Mouse (Mus musculus) megakaryocyte, embryonic 14.5 days (primary cell): ENCODE data around the gene Prm1. TPM values are rescaled to one million over a fixed set of nuclear protein-coding genes. Genes with fewer than 3 reads are reported as not detected.

Source experiments
- H3K27me3 ChIP-seq: replicated peaks from 2 replicates; pipeline ENCODE3; 2012; ENCODE audit warnings: inconsistent platforms
- H3K36me3 ChIP-seq: replicated peaks from 2 replicates; pipeline ENCODE3; 2012; ENCODE audit warnings: low read length, inconsistent platforms, mixed read lengths
- H3K4me1 ChIP-seq: 2 replicates; pipeline ENCODE4 v1.6.1; 2012; ENCODE audit warnings: inconsistent platforms
- H3K4me3 ChIP-seq: replicated peaks from 2 replicates; pipeline ENCODE3; 2012; ENCODE audit warnings: moderate library complexity, mild to moderate bottlenecking, inconsistent platforms
- H3K9me3 ChIP-seq: 2 replicates; pipeline ENCODE4 v1.6.1; 2012; ENCODE audit warnings: inconsistent platforms
- FLI1 ChIP-seq: IDR thresholded peaks from 2 replicates; pipeline ENCODE4 v1.6.1; 2012; ENCODE audit warnings: low read length, inconsistent platforms, mixed read lengths
- GATA1 ChIP-seq: IDR thresholded peaks from 3 replicates; pipeline ENCODE4 v1.6.1; 2012; ENCODE audit warnings: mixed read lengths, low read length, inconsistent platforms, borderline replicate concordance
- polyA plus RNA-seq: library from polyadenylated mRNA; stranded (reverse); fragments of >175 nt; gene quantifications from 2 replicates; pipeline ENCODE4 v1.2.3, GENCODE M21; 2012; ENCODE audit warnings: low replicate concordance; ENCODE audit not compliant: insufficient read depth

Gene Prm1
- polyA plus RNA-seq, 1 experiment = not detected

GRCm38 (mm10) chr16:10790702-10791101, 14.9 kb downstream of the Prm1 start, which contains the start of gene Prm3:
TSS of gene Prm3 (minus strand) at chr16:10790914.
- H3K4me1 ChIP-seq = peaks cover 30% of the 10 kb centered on the region
- TF ChIP-seq FLI1 = no peak
- TF ChIP-seq GATA1 = no peak
- H3K4me3 ChIP-seq = no peak within 1 kb of the TSS
- H3K36me3 ChIP-seq = no peaks in the 10 kb centered on the region
- peaks cover 77% of the 10 kb centered on the region for H3K27me3 ChIP-seq
- no peaks in the 10 kb centered on the region; the same call in 1 of the 2 replicates for H3K9me3 ChIP-seq

DNA sequence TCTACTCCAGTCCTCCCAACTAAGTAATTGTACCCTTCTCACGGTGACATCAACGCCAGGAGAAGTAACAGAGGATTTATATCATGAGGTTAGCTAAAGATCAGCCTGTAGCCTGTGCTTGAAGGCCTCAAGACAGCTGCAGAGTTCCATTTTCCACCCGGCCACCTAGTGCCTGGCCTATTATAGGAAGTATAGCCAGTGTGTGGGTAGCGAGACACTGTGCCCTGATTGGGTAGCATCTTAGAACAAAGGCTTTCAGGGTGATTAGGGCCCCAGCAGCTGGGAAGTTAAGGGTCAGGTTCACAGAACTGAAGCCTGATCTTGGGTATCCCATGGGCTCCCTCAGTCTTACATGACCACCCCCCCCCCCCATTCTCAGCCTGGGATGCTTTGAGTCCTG, 16.8 kb downstream of the Prm1 start:
- H3K9me3 ChIP-seq = no peaks in the 10 kb centered on the region
- TF ChIP-seq GATA1 = no peak
- no peak for TF ChIP-seq FLI1

DNA sequence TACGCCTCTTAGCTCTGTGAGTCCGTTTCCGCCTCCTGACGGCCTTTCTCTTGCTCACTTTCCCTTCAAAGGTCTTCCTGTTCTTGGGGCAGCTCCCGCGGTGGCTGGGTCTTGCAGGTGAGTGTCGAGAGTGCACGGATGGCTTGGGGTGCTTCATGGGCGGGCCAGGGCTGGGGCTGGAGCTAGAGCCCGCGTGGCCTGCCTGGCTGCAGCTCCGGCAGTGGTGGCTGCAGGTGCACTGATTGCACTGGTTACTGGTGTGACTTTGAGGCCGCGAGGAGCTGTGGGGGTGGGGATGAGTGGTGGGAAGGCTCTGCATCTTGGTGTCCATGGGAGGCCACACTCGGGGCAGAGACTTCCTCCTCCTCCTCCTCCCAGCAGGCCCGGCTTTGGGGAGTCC, 17.4 kb downstream of the Prm1 start, which contains the start of gene Tnp2:
Gene Tnp2, minus strand, starts transcription at position 390 of the 400 bp plus-strand sequence.
- no peaks in the 10 kb centered on the region for H3K9me3 ChIP-seq
- H3K4me1 ChIP-seq = peaks cover 46% of the 10 kb centered on the region
- peaks cover 53% of the 10 kb centered on the region for H3K27me3 ChIP-seq
- H3K36me3 ChIP-seq = no peaks in the 10 kb centered on the region
- no peak within 1 kb of the TSS for H3K4me3 ChIP-seq
- no peak for TF ChIP-seq GATA1
- no peak for TF ChIP-seq FLI1

More for the DNA sequence above, 16.8 kb downstream of the Prm1 start:
- Histone ChIP-seq H3K36me3 (no peaks in the 10 kb centered on the region), H3K4me3 (no peak overlapping the region), H3K27me3 (peaks cover 59% of the 10 kb centered on the region), H3K4me1 (peaks cover 40% of the 10 kb centered on the region)

DNA sequence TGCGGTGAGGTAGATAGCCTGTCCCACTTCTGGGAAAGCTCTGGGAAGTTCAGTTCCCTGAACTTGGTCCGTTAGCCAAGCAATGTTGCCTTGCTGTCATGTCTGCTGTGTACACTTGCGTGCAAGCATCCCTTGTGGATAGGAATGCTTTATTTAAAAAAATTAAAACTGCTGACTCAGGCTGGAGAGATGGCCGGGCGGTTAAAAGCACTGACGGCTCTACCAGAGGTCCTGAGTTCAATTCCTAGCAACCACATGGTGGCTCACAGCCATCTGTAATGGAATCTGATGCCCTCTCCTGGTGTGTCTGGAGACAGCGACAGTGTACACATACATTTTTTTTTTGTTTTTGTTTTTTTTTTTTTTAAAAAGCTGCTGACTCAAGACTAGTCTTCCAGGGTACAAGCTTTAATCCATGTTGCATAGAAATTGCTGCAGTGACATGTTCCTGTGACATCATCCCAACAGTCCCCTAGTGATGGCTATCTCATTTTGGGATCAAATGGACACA, 18.0 kb downstream of the Prm1 start:
- Histone ChIP-seq H3K27me3 (peaks cover 47% of the 10 kb centered on the region), H3K4me1 (peaks cover 53% of the 10 kb centered on the region), H3K36me3 (peaks cover 5% of the 10 kb centered on the region), H3K9me3 (no peaks in the 10 kb centered on the region), H3K4me3 (peak overlapping the region; percentile 7)
- TF ChIP-seq GATA1 (no peak), FLI1 (no peak)

- peaks cover 10% of the 10 kb centered on the region for H3K36me3 ChIP-seq
- H3K9me3 ChIP-seq = no peaks in the 10 kb centered on the region
- H3K4me1 ChIP-seq = peaks cover 59% of the 10 kb centered on the region
- peaks cover 45% of the 10 kb centered on the region for H3K27me3 ChIP-seq
- H3K4me3 ChIP-seq = peak overlapping the region; percentile 99
- no peak for TF ChIP-seq FLI1
- TF ChIP-seq GATA1 = no peak
These were observed 18.7 kb downstream of the Prm1 start for GRCm38 (mm10) chr16:10786782-10787547.

GRCm38 (mm10) chr16:10786288-10786687, 19.4 kb downstream of the Prm1 start:
- peaks cover 15% of the 10 kb centered on the region for H3K36me3 ChIP-seq
- H3K4me3 ChIP-seq = peak overlapping the region; percentile 99
- peaks cover 38% of the 10 kb centered on the region for H3K27me3 ChIP-seq
- no peaks in the 10 kb centered on the region for H3K9me3 ChIP-seq
- TF ChIP-seq FLI1 = no peak
- TF ChIP-seq GATA1 = no peak
- peaks cover 66% of the 10 kb centered on the region for H3K4me1 ChIP-seq

DNA sequence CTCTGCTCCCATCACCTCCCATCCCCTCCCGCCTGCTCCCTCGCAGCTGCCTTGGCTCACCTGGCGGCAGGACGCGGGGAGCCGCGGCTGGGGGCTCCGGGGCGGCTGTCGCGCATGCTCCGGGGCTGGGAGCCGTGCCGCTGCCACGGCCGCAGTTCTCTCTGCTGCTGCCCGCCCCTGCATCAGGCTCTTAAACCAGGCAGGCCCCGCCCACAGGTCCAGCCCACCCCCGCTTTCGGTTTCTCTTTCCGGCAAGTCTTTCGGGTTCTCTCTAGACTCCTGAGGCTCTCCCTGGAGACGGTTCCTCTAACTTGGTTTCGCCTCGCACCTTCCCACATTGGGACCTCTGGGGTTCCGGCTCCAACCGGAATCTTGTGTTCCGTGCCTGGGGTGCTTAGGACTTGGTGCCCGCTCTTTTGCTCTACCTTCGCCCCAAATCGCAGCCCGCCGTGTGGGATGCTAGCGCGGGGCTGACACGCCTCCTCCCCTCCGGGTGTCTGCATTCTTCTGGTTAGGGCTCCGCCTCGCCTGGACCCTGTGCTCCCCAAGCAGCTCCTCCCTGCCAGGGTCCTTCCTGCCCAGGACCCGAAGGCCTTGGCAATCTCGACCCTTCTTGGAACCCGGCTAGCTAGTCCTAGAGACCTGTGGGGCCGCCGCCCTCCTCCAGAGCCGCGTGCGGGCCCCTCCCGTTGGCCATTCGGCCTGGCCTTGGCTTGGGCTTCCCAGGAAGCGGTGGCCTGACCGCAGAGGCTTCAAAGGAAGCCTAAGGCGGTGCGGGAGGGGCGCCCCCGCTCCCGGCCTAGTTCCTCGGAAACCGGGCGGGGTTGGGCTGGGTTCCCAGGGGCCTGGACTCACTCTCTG, 20.0 kb downstream of the Prm1 start, which contains the start of gene Socs1:
Gene Socs1, minus strand, starts transcription at position 166 of the 861 bp plus-strand sequence.
- Histone ChIP-seq H3K4me1 (peaks cover 72% of the 10 kb centered on the region), H3K27me3 (peaks cover 36% of the 10 kb centered on the region), H3K9me3 (no peaks in the 10 kb centered on the region), H3K4me3 (peak within 1 kb of the TSS; percentile 99), H3K36me3 (peaks cover 22% of the 10 kb centered on the region)
- TF ChIP-seq GATA1 (no peak), FLI1 (no peak)

DNA sequence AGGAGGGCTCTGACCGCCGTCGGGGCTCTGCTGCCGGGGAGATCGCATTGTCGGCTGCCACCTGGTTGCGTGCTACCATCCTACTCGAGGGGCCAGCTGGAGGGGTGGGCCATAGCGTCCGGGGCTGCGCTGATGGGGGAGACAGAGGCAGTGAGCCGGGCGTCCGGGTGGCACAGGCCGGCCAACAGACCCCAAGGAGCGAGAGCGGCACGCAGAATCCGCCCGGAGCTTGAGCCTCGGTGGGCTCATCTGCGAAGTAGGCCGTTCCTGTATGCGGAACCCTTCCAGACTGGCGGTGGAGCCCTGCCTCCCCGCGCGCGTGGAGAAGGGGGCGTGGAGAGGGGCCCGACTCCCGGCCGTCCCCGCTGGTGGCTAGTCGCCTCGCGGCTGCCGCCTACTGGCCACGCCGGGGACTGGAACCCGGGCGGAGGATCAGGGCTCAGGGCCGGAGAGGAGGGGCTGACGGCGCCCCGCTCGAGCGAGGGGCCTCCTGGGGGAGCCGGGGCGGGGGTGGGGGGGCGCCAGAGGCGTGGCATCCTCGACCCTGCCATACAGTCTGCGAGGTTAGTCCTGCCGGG, 20.8 kb downstream of the Prm1 start:
- TF ChIP-seq GATA1 (no peak), FLI1 (no peak)
- Histone ChIP-seq H3K36me3 (peaks cover 27% of the 10 kb centered on the region), H3K9me3 (no peaks in the 10 kb centered on the region), H3K27me3 (peaks cover 32% of the 10 kb centered on the region), H3K4me3 (peak overlapping the region; percentile 99), H3K4me1 (peaks cover 79% of the 10 kb centered on the region)

DNA sequence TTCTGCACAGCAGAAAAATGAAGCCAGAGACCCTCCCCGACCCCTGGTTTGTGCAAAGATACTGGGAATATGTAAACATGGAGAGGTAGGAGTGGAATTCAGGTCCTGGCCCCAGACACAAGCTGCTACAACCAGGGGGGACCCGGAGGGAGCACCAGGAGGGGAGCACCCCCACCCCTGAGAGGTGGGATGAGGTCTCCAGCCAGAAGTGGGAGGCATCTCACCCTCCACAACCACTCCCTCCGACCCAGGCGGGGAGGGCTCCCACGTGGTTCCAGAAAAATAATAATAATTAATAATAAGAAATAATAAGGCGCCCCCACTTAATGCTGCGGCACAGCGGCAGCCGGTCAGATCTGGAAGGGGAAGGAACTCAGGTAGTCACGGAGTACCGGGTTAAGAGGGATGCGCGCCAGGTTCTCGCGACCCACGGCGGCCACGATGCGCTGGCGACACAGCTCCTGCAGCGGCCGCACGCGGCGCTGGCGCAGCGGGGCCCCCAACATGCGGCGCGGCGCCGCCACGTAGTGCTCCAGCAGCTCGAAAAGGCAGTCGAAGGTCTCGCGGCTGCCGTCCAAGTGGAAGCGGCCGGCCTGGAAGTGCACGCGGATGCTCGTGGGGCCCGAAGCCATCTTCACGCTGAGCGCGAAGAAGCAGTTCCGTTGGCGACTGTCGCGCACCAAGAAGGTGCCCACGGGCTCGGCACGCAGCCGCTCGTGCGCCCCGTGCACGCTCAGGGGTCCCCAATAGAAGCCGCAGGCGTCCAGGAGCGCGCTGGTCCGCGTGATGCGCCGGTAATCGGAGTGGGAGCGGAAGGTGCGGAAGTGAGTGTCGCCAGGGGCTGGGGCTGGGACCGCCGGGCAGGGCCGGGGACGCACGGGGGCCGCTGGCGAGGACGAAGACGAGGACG, 21.5 kb downstream of the Prm1 start:
- H3K9me3 ChIP-seq = no peaks in the 10 kb centered on the region
- peak overlapping the region; percentile 99 for H3K4me3 ChIP-seq
- H3K36me3 ChIP-seq = peaks cover 27% of the 10 kb centered on the region
- peaks cover 25% of the 10 kb centered on the region for H3K27me3 ChIP-seq
- TF ChIP-seq FLI1 (no peak), GATA1 (no peak)
- H3K4me1 ChIP-seq = peaks cover 79% of the 10 kb centered on the region
